Mouse (Mus musculus): Measurements from ENCODE around the gene Phactr3.

DNA sequence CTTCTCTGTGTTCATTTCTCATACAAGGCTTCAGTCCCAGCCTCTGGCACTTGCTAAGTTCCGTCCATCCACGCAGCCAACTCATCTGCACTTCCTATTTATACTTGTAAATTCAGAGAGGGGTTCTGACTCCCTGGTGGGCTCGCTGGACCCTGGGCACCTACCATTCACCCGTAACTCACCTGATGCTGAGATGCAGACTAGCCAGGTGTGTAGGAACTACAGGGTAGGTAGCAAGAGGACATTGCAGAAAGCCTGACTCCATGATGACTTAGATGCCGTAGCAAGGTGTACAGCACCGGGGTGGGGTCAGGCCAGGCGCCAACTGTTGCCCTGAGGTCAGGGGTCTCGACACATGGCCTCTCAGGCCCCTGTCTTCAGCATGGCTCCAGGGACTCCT is 6.7 kb downstream of the Phactr3 start:
- TF ChIP-seq CTCF (IDR thresholded peaks at IDR 0.05; ENCODE audit: insufficient read depth, low read length) (no peak), POLR2A (IDR thresholded peaks at IDR 0.05; ENCODE audit: borderline replicate concordance, extremely low read depth, low read depth, low read length) (no peak)

All from lung, adult 2 months (tissue).